Mouse (Mus musculus) liver, embryonic 15.5 days (tissue): ENCODE data around the gene Gramd2. TPM values are rescaled to one million over a fixed set of nuclear protein-coding genes. Genes with fewer than 3 reads are reported as not detected.

Source experiments
- ATAC-seq: fragments of 200-750 bp; cut with Nextera tagmentation; 2 replicates; pipeline ENCODE4 v1.8.0; 2017; ENCODE audit warnings: moderate number of reproducible peaks, mild to moderate bottlenecking, moderate library complexity; ENCODE audit not compliant: insufficient read depth
- H3K27ac ChIP-seq: fragments of 300-500 bp; sonication (generic); replicated peaks from 2 replicates; pipeline ENCODE4 v1.5.1; 2015; ENCODE audit warnings: mild to moderate bottlenecking, inconsistent platforms
- H3K27me3 ChIP-seq: fragments of 300-500 bp; sonication (generic); 2 replicates; pipeline ENCODE4 v1.6.1; 2015; ENCODE audit warnings: mild to moderate bottlenecking, inconsistent platforms
- H3K36me3 ChIP-seq: fragments of 300-500 bp; sonication (generic); replicated peaks from 2 replicates; pipeline ENCODE4 v1.6.1; 2015; ENCODE audit warnings: moderate library complexity, mild to moderate bottlenecking, inconsistent platforms
- H3K4me1 ChIP-seq: fragments of 300-500 bp; sonication (generic); replicated peaks from 2 replicates; pipeline ENCODE4 v1.6.1; 2015; ENCODE audit warnings: inconsistent platforms
- H3K4me2 ChIP-seq: fragments of 300-500 bp; sonication (generic); 2 replicates; pipeline ENCODE4 v1.6.1; 2015; ENCODE audit warnings: moderate library complexity, mild to moderate bottlenecking, inconsistent platforms
- H3K4me3 ChIP-seq: fragments of 300-500 bp; sonication (generic); replicated peaks from 2 replicates; pipeline ENCODE4 v1.5.1; 2015; ENCODE audit warnings: mild to moderate bottlenecking, inconsistent platforms
- H3K9ac ChIP-seq: fragments of 300-500 bp; sonication (generic); 2 replicates; pipeline ENCODE4 v1.6.1; 2015; ENCODE audit warnings: moderate library complexity, mild to moderate bottlenecking, inconsistent platforms
- H3K9me3 ChIP-seq: fragments of 300-500 bp; sonication (generic); replicated peaks from 2 replicates; pipeline ENCODE4 v1.6.1; 2016; ENCODE audit warnings: inconsistent platforms
- WGBS: fragments of 180-500 bp; shearing (Covaris S2); methylation state at CpG from one replicate; pipeline ENCODE4 v1.1.7; 2015; ENCODE audit warnings: mixed read lengths; ENCODE audit not compliant: insufficient replicate concordance; 5-methylcytosine and 5-hydroxymethylcytosine counted together
- polyA plus RNA-seq: library from polyadenylated mRNA; unstranded; fragments of >200 nt; fragmentation: Nextera tagmentation; extraction: Ambion mirVana; gene quantifications from 2 replicates; pipeline ENCODE4 v1.2.1, GENCODE M21; 2015

The Gramd2 gene
- polyA plus RNA-seq, 1 experiment from 2014 or later: 0.17 TPM

GRCm38 (mm10) chr9:59668473-59668872 is 11.5 kb upstream of the Gramd2 start:
- H3K9ac ChIP-seq: no peak overlapping the region
- H3K36me3 ChIP-seq: peaks cover 23% of the 10 kb centered on the region
- 74% methylated on average over 7 of the region's 7 CpGs for WGBS
- H3K9me3 ChIP-seq: no peaks in the 10 kb centered on the region
- H3K4me3 ChIP-seq: no peak overlapping the region
- H3K27ac ChIP-seq: no peak overlapping the region
- H3K27me3 ChIP-seq: peaks cover 87% of the 10 kb centered on the region
- no peak for ATAC-seq
- H3K4me2 ChIP-seq: no peak overlapping the region
- peaks cover 15% of the 10 kb centered on the region for H3K4me1 ChIP-seq

GRCm38 (mm10) chr9:59669172-59669571 is 10.8 kb upstream of the Gramd2 start:
- Histone ChIP-seq H3K27me3 (peaks cover 86% of the 10 kb centered on the region), H3K27ac (no peak overlapping the region), H3K9ac (no peak overlapping the region), H3K4me2 (no peak overlapping the region), H3K4me1 (peaks cover 15% of the 10 kb centered on the region), H3K4me3 (no peak overlapping the region), H3K36me3 (peaks cover 23% of the 10 kb centered on the region), H3K9me3 (no peaks in the 10 kb centered on the region)
- WGBS: 73% methylated on average over 4 of the region's 4 CpGs
- ATAC-seq: no peak

- Histone ChIP-seq H3K4me3 (no peak overlapping the region), H3K36me3 (peaks cover 35% of the 10 kb centered on the region), H3K27ac (no peak overlapping the region), H3K9me3 (no peaks in the 10 kb centered on the region), H3K27me3 (peaks cover 86% of the 10 kb centered on the region), H3K9ac (no peak overlapping the region), H3K4me2 (0 out of 2 replicates have a peak overlapping the region, but pooled peaks have one; percentile 14), H3K4me1 (peaks cover 15% of the 10 kb centered on the region)
- 65% methylated on average over 12 of the region's 12 CpGs for WGBS
- peak; percentile 78 for ATAC-seq
Measured at GRCm38 (mm10) chr9:59672195-59672894, 7.6 kb upstream of the Gramd2 start.

GRCm38 (mm10) chr9:59673427-59673826 is 6.5 kb upstream of the Gramd2 start:
- WGBS: 55% methylated on average over 2 of the region's 2 CpGs
- H3K4me3 ChIP-seq: no peak overlapping the region
- H3K36me3 ChIP-seq: peaks cover 37% of the 10 kb centered on the region
- H3K4me2 ChIP-seq: no peak overlapping the region
- peaks cover 15% of the 10 kb centered on the region for H3K4me1 ChIP-seq
- no peak overlapping the region for H3K27ac ChIP-seq
- H3K9me3 ChIP-seq: no peaks in the 10 kb centered on the region
- peaks cover 83% of the 10 kb centered on the region for H3K27me3 ChIP-seq
- no peak for ATAC-seq
- no peak overlapping the region for H3K9ac ChIP-seq

GRCm38 (mm10) chr9:59675598-59675997 is 4.3 kb upstream of the Gramd2 start:
- no peak overlapping the region for H3K4me3 ChIP-seq
- H3K27me3 ChIP-seq: peaks cover 84% of the 10 kb centered on the region
- H3K4me1 ChIP-seq: peaks cover 27% of the 10 kb centered on the region
- no peaks in the 10 kb centered on the region for H3K9me3 ChIP-seq
- 83% methylated on average over 14 of the region's 14 CpGs for WGBS
- no peak overlapping the region for H3K4me2 ChIP-seq
- no peak overlapping the region for H3K27ac ChIP-seq
- no peak for ATAC-seq
- H3K36me3 ChIP-seq: peaks cover 33% of the 10 kb centered on the region
- H3K9ac ChIP-seq: no peak overlapping the region

- Histone ChIP-seq H3K4me2 (no peak overlapping the region), H3K9me3 (no peaks in the 10 kb centered on the region), H3K36me3 (peaks cover 21% of the 10 kb centered on the region), H3K4me3 (no peak overlapping the region), H3K4me1 (peaks cover 14% of the 10 kb centered on the region), H3K27ac (no peak overlapping the region), H3K9ac (no peak overlapping the region), H3K27me3 (peaks cover 84% of the 10 kb centered on the region)
- 0% methylated on average over 1 of the region's 1 CpGs for WGBS
- no peak for ATAC-seq
Measured at GRCm38 (mm10) chr9:59678313-59678712, 1.6 kb upstream of the Gramd2 start.

GRCm38 (mm10) chr9:59680534-59680875 is 561 bp downstream of the Gramd2 start:
- Histone ChIP-seq H3K27ac (no peak overlapping the region), H3K4me2 (peak overlapping the region; percentile 73), H3K4me1 (peaks cover 14% of the 10 kb centered on the region), H3K36me3 (peaks cover 13% of the 10 kb centered on the region), H3K4me3 (peak overlapping the region; percentile 44), H3K9me3 (no peaks in the 10 kb centered on the region), H3K27me3 (peaks cover 82% of the 10 kb centered on the region), H3K9ac (no peak overlapping the region)
- WGBS: 25% methylated on average over 16 of the region's 16 CpGs
- no peak for ATAC-seq

- 46% methylated on average over 2 of the region's 2 CpGs for WGBS
Measured at GRCm38 (mm10) chr9:59684020-59684419, 4.1 kb downstream of the Gramd2 start.

GRCm38 (mm10) chr9:59687416-59688046 is 7.6 kb downstream of the Gramd2 start:
- H3K4me2 ChIP-seq: no peak overlapping the region
- 19% methylated on average over 6 of the region's 6 CpGs for WGBS
- no peak overlapping the region for H3K27ac ChIP-seq
- H3K9ac ChIP-seq: no peak overlapping the region
- no peaks in the 10 kb centered on the region for H3K36me3 ChIP-seq
- peaks cover 70% of the 10 kb centered on the region for H3K27me3 ChIP-seq
- no peaks in the 10 kb centered on the region for H3K9me3 ChIP-seq
- H3K4me3 ChIP-seq: no peak overlapping the region
- ATAC-seq: no peak
- H3K4me1 ChIP-seq: no peaks in the 10 kb centered on the region

More at GRCm38 (mm10) chr9:59684020-59684419, 4.1 kb downstream of the Gramd2 start:
- H3K9ac ChIP-seq: no peak overlapping the region
- peaks cover 14% of the 10 kb centered on the region for H3K4me1 ChIP-seq
- no peak overlapping the region for H3K4me3 ChIP-seq
- no peaks in the 10 kb centered on the region for H3K36me3 ChIP-seq
- H3K4me2 ChIP-seq: no peak overlapping the region
- no peak for ATAC-seq
- peaks cover 88% of the 10 kb centered on the region for H3K27me3 ChIP-seq
- H3K27ac ChIP-seq: no peak overlapping the region
- no peaks in the 10 kb centered on the region for H3K9me3 ChIP-seq

- Histone ChIP-seq H3K9me3 (no peaks in the 10 kb centered on the region), H3K4me3 (no peak overlapping the region), H3K9ac (no peak overlapping the region), H3K27ac (no peak overlapping the region), H3K27me3 (peaks cover 66% of the 10 kb centered on the region), H3K36me3 (no peaks in the 10 kb centered on the region), H3K4me1 (no peaks in the 10 kb centered on the region), H3K4me2 (peak overlapping the region; percentile 10; the same call in 1 of the 2 replicates)
- ATAC-seq: no peak
- WGBS: 12% methylated on average over 23 of the region's 23 CpGs
Measured at GRCm38 (mm10) chr9:59691635-59692094, 11.7 kb downstream of the Gramd2 start.

- Histone ChIP-seq H3K36me3 (no peaks in the 10 kb centered on the region), H3K4me2 (0 out of 2 replicates have a peak overlapping the region, but pooled peaks have one; percentile 10), H3K9me3 (no peaks in the 10 kb centered on the region), H3K4me1 (no peaks in the 10 kb centered on the region), H3K9ac (no peak overlapping the region), H3K27ac (no peak overlapping the region), H3K4me3 (no peak overlapping the region), H3K27me3 (peaks cover 64% of the 10 kb centered on the region)
- no peak for ATAC-seq
- WGBS: 41% methylated on average over 9 of the region's 9 CpGs
Measured at GRCm38 (mm10) chr9:59692145-59692544, 12.2 kb downstream of the Gramd2 start.
